Mouse (Mus musculus): Measurements from ENCODE around the gene Ptprn2. TPM values are rescaled to one million over a fixed set of nuclear protein-coding genes. Genes with fewer than 3 reads are reported as not detected.

Ptprn2 gene
- not detected for polyA plus RNA-seq (2012; fragmentation: generic; extraction: Trizol)

DNA sequence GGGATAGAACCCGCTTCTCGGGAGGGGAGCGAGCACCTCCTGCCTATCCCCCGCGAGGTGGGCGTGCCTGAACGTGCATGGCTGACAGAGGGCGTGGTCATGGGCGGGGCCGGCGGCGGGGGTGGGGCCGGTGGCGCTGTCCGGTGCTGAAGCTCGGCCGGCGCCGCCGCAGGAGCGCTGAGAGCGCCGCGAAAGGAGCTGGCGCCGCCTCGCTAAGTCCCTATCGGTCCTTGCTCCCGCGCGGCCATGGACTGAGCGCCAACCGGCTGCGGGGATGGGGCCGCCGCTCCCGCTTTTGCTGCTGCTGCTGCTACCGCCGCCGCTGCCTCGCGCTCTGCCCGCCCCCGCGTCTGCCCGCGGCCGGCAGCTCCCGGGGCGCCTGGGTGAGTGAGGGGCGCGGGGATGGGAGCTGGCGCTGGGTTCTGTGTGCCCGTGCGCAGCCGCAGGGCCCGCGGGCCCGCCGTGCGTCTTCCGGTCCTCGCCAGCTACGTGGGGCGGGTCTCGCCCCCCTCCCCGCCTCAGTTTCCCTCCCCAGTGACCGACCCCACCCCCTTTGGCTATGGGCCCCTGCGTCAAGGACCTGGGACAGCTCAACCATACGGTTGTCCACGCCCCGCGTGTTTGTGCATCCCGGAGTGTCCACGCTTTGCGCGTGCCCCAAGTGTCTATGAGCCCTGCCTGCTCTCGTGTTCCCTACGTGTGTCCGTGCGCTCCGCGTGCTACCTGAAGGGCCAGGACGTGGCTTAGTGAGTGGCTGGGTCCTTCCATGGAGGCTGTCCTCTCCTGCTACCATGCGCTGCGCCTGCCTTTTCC lies at the start of gene Ptprn2:
TSS of gene Ptprn2 (plus strand) at position 130 of the 813 bp plus-strand sequence.

Other genes starting within 250 kb of the Ptprn2 start
- gene Wdr60, start 222.7 kb upstream of the Ptprn2 start, polyA plus RNA-seq (2012; fragmentation: generic; extraction: Trizol) = 1 to 10 TPM in 1 of 2 experiments, under 1 TPM in 1; 0.98 to 7.0 TPM
- not detected for gene Gm11027, start 210.3 kb upstream of the Ptprn2 start, polyA plus RNA-seq (2012; fragmentation: generic; extraction: Trizol)
- 1 to 10 TPM in 1 of 2 experiments, under 1 TPM in 1; 0.97 to 7.7 TPM for gene Esyt2, start 204.5 kb upstream of the Ptprn2 start, polyA plus RNA-seq (2012; fragmentation: generic; extraction: Trizol)
- 1 to 10 TPM in 1 of 2 experiments, under 1 TPM in 1; 0.62 to 3.1 TPM for gene Ncapg2, start 80.3 kb upstream of the Ptprn2 start, polyA plus RNA-seq (2012; fragmentation: generic; extraction: Trizol)